Mouse (Mus musculus) right cerebral cortex, adult 18-20 months (tissue): ENCODE data around the gene Ndufa4.
"Not testable (repeated sequence)": the region's sequence is repeated elsewhere in the genome, so short reads cannot be mapped to it uniquely, and the experiment has no call there.

ENCODE experiments used
- DNase-seq: peaks from one replicate; pipeline ENCODE4 v3.0.0; 2022; ENCODE audit warnings: mixed read lengths

Ndufa4 gene

DNA sequence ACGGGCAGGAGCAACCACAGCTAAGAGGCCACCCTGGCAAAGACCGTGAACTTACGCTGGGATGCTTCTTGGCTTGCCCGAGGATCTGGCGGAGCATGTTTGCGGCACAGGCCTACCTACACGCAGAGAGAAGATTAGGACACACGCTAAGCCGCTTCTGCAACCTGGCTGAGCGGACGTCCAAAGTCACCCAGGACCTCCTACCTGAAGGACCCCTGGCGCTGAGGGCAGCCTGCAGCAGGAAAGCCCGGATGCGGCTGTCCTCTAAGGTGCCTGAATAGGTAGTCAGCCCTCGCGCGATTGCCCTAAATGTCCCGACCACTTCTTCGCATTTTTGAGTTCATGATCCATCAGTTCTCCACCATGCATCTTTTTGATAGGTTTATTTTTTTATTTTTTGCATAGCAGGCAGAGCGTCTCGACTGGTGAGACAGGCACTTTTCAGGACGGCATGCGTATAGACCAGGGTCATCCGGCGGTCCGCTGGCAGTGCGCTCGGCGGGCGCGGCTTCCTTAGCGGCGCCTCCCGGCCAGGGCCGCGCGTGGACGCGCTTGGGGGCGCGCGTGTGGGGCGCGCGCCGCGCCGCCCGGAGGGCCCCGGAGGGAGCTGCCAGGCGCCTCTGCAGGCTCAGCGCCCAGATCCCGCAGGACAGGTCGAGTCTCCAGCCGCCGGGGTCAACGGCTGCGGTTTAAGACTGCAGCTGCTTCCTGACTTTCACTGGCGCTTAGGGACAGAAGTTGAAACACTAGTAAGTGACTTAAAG, at the start of gene Ndufa4, which contains the start of gene Phf14:
Gene Ndufa4, minus strand, starts transcription at position 229 of the 764 bp plus-strand sequence.
Gene Phf14, plus strand, starts transcription at position 541 of the 764 bp plus-strand sequence.
- peak; percentile 89 for DNase-seq

DNA sequence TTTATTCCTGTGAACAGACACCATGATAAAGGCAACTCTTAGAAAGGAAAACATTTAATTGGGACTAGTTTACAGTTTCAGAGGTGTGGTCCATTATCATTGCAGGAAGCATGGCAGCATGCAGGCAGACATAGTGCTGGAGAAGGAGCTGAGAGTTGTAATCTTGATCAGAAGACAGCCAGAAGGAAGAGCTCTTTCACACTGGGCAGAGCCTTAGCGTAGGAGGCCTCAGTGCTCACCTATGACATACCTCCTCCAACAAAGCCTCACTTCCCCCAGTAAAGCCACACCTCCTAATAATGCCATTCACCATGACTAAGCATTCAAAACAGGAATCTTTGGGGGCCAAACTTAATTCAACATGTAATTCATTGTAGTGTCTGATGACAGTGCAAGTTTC, 40.8 kb upstream of the Ndufa4 start:
- DNase-seq = no peak

DNA sequence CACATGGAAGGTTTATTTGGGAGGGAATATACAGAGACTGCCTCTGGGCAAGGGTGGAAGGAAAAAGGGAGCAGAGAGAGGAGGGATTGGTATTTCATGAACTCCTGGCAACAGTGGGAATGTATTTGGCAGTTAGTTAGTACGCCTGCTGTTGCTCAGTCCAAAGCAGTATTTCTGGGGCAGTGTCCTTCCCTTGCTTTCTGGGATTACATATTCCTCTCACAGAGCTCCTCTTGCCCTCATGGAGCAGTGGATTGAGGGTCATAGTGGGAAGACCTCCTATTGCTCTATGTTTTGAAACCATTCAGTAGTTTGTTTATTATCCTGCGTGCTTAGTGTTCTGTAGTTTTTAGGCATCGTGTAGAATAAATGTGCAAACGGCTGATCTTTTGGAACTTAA, 34.8 kb upstream of the Ndufa4 start:
- no peak for DNase-seq

GRCm38 (mm10) chr6:11940895-11941294, 33.6 kb upstream of the Ndufa4 start:
- DNase-seq = no peak

GRCm38 (mm10) chr6:11933403-11933802, 26.1 kb upstream of the Ndufa4 start:
- no peak for DNase-seq

GRCm38 (mm10) chr6:11927485-11927884, 20.2 kb upstream of the Ndufa4 start:
- no peak for DNase-seq

GRCm38 (mm10) chr6:11926082-11926595, 18.8 kb upstream of the Ndufa4 start:
- peak; percentile 39 for DNase-seq

- DNase-seq = peak; percentile 91
Observed at GRCm38 (mm10) chr6:11925496-11926041, 18.3 kb upstream of the Ndufa4 start.

DNA sequence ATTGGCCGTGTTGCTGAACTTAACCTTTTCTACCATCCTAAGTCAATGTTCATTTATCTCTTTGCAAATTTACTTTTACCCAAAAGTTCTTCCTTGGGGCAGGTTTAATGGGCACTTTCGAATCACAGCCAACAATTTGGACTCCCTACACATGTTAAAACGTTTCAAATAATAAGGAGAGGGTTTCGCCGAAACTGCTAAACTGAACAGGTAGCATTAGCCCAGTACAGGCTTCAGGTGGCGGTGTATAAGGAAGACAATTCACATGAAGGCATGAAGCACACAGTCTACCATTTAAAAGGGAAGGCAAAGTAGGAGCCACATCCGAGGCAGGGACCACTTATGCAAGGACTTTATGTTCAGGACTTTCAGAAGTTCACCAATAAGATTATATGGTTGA, 873 bp upstream of the Ndufa4 start:
- no peak for DNase-seq

- DNase-seq = no peak
Observed at GRCm38 (mm10) chr6:11906890-11907268, 418 bp downstream of the Ndufa4 start.

GRCm38 (mm10) chr6:11900809-11901310, 6.4 kb downstream of the Ndufa4 start:
- no peak for DNase-seq

DNA sequence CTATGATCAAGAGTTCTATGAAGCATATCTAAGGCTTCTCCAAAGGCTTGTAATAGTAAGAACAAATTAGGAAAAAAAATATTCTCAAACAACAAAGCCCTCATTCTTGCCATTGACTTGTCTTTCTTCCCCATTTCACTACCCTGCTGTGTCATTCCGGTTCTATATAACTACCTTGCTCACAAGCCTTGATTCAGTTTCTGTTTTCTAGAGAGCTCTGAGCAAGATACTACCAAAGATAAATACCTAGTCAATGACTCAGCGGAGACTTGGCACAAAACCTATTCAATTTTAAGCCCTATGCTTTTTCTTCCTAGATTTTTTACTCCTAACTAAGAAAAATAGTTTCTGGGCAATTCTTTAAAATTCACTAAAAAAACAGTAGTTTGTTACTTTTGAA, 31.9 kb downstream of the Ndufa4 start:
- DNase-seq = not testable (repeated sequence)
